Comparison of ENCODE assay signal across 23 mouse cellular contexts in the genomic region with DNA sequence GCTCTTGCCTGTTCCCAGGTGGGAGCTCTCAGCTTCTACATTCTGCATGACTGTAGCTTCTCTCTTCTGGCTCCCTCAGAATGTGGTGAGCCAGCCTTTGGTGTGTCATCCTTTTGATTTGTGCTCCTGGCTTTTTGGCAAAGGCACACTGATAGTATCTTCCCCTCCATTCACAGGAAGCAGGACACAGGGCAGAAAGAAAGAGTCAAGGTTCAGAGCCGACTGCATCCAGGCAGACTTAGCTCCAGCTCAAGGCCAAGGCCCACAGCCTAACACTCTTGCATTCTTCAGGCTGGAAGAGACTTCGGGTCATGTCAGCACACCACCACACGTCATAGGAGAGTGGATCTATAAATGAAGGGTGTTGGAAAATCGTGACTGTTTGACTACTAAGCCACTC.
A peak's percentile ranks its signal among the peaks of the same experiment; 100 is the strongest.
DNase-seq lines count a peak whose midpoint lies in the region; ATAC-seq and TF ChIP-seq lines count a peak whose summit lies in the region.
"Had no signal": no experiment of that assay in that cellular context is flagged by ENCODE, and none has a peak within 500 bp of the region (broad histone marks: within the 10 kb centered on the region; RNA-seq: fewer than 3 reads in every experiment).

No protein-coding gene starts in this region.

- TF ChIP-seq CTCF in kidney, adult 2 months (conservative IDR thresholded peaks at IDR 0.05; ENCODE audit: insufficient read depth, insufficient read length, low read depth, low read length) = no peak
- no peak for TF ChIP-seq CTCF in CH12.LX (conservative IDR thresholded peaks at IDR 0.05 in 1 of 2, IDR thresholded peaks at IDR 0.05 in 1 of 2; ENCODE audit: low read depth in 2 of 2, low read length in 2 of 2)

- H3K4me3 ChIP-seq in kidney, embryonic 15.5 days (replicated peaks) = no peak overlapping the region
- H3K4me3 ChIP-seq in kidney, adult 2 months (ENCODE audit: insufficient read depth, low read depth, low read length) = no peak overlapping the region
- H3K4me3 ChIP-seq in CH12.LX (replicated peaks in 1 of 3; ENCODE audit: low read depth in 2 of 3, low read length in 2 of 3, poor library complexity in 1 of 3) = no peak overlapping the region
- no peak overlapping the region for H3K4me3 ChIP-seq in hindbrain, embryonic 10.5 days
- H3K4me3 ChIP-seq: embryonic facial prominence, embryonic 15.5 days; erythroblast, embryonic 14.5 days; forebrain, embryonic 10.5 days; heart, embryonic 10.5 days; hindbrain, embryonic 13.5 days had no signal

- no peak for ATAC-seq in kidney, embryonic 15.5 days (replicated peaks; ENCODE audit: low FRiP score)
- ATAC-seq in frontal cortex, adult (ENCODE audit: low TSS enrichment) = no peak
- ATAC-seq: forebrain, embryonic 14.5 days; hindbrain, postnatal 0 days had no signal

- H3K27me3 ChIP-seq in kidney, embryonic 15.5 days = peaks cover 22% of the 10 kb centered on the region
- no peaks in the 10 kb centered on the region for H3K27me3 ChIP-seq in kidney, adult 2 months (replicated peaks; ENCODE audit: control insufficient read depth, insufficient read depth, low read length)
- H3K27me3 ChIP-seq in CH12.LX (replicated peaks) = peaks cover 93% of the 10 kb centered on the region
- H3K27me3 ChIP-seq in hindbrain, embryonic 10.5 days (ENCODE audit: insufficient read depth, poor library complexity, severe bottlenecking) = peaks cover 90% of the 10 kb centered on the region

- TF ChIP-seq POLR2A in kidney, adult 2 months (IDR thresholded peaks at IDR 0.05; ENCODE audit: low read depth, low read length) = no peak
- TF ChIP-seq POLR2A in CH12.LX (IDR thresholded peaks at IDR 0.05; ENCODE audit: low read depth, low read length) = no peak

- no peak overlapping the region for H3K9ac ChIP-seq in kidney, embryonic 15.5 days
- H3K9ac ChIP-seq in CH12.LX (ENCODE audit: insufficient read depth, low read depth) = no peak overlapping the region
- H3K9ac ChIP-seq: embryonic facial prominence, embryonic 15.5 days; hindbrain, embryonic 13.5 days had no signal

- H3K36me3 ChIP-seq in kidney, embryonic 15.5 days = no peaks in the 10 kb centered on the region
- H3K36me3 ChIP-seq in kidney, adult 2 months (ENCODE audit: control insufficient read depth, insufficient read depth, low read length) = no peaks in the 10 kb centered on the region
- no peaks in the 10 kb centered on the region for H3K36me3 ChIP-seq in CH12.LX (replicated peaks in 1 of 2; ENCODE audit: control insufficient read depth in 1 of 2, insufficient read depth in 1 of 2, low read length in 1 of 2)
- H3K36me3 ChIP-seq in hindbrain, embryonic 10.5 days = no peaks in the 10 kb centered on the region
- H3K36me3 ChIP-seq: embryonic facial prominence, embryonic 15.5 days; forebrain, embryonic 10.5 days; G1E; heart, embryonic 10.5 days; hindbrain, embryonic 13.5 days had no signal

- DNase-seq in kidney, adult 2 months = no peak
- DNase-seq in CH12.LX (ENCODE audit: extremely low read depth) = no peak
- peak; percentile 65 for DNase-seq in adrenal gland, adult 8-10 months
- DNase-seq in adrenal gland, postnatal 36 days = peak; percentile 58 to 62
- DNase-seq in hindbrain, embryonic 10.5 days (ENCODE audit: low spot score) = no peak
- DNase-seq: cerebellum, adult 11 months; cerebellum, adult 8-10 months; cerebellum, postnatal 14 days; embryo, embryonic 11 days; heart, adult 18-20 months; heart, postnatal 10 days; heart, postnatal 4 days; kidney, adult 18-20 months had no signal

- TF ChIP-seq RAD21 in CH12.LX (IDR thresholded peaks at IDR 0.05; ENCODE audit: low read depth, low read length) = no peak

- WGBS in kidney, embryonic 15.5 days = 46% methylated on average over 4 of the region's 4 CpGs
- 53% methylated on average over 4 of the region's 4 CpGs for WGBS in kidney, adult 2 months
- WGBS in hindbrain, embryonic 10.5 days = 72% methylated on average over 4 of the region's 4 CpGs

- H3K4me2 ChIP-seq in kidney, embryonic 15.5 days = no peak overlapping the region
- 0 out of 2 replicates have a peak overlapping the region, but pooled peaks have one; percentile 27 for H3K4me2 ChIP-seq in CH12.LX (ENCODE audit: insufficient read depth, low read depth, poor library complexity, severe bottlenecking)
- H3K4me2 ChIP-seq: embryonic facial prominence, embryonic 15.5 days; hindbrain, embryonic 13.5 days had no signal

- H3K79me2 ChIP-seq in CH12.LX (replicated peaks; ENCODE audit: control insufficient read depth, extremely low read depth, insufficient read depth, poor library complexity, severe bottlenecking) = no peaks in the 10 kb centered on the region

- no peaks in the 10 kb centered on the region for H3K9me3 ChIP-seq in kidney, embryonic 15.5 days (replicated peaks)
- H3K9me3 ChIP-seq in CH12.LX (replicated peaks; ENCODE audit: low read length) = no peaks in the 10 kb centered on the region
- H3K9me3 ChIP-seq in hindbrain, embryonic 10.5 days = no peaks in the 10 kb centered on the region
- H3K9me3 ChIP-seq: embryonic facial prominence, embryonic 15.5 days; forebrain, embryonic 10.5 days; G1E; heart, embryonic 10.5 days; hindbrain, embryonic 13.5 days had no signal

- H3K4me1 ChIP-seq in kidney, embryonic 15.5 days = peaks cover 36% of the 10 kb centered on the region
- H3K4me1 ChIP-seq in kidney, adult 2 months (ENCODE audit: control insufficient read depth, insufficient read depth, low read length) = no peaks in the 10 kb centered on the region
- H3K4me1 ChIP-seq in CH12.LX (ENCODE audit: control insufficient read depth in 1 of 2, insufficient read depth in 2 of 2) = peaks cover 8 to 13% of the 10 kb centered on the region in 2 experiments
- H3K4me1 ChIP-seq in hindbrain, embryonic 10.5 days (replicated peaks) = peaks cover 90% of the 10 kb centered on the region

- dilution Hi-C loops in CH12.LX (cut with MboI; ENCODE audit: extremely low pct_ligation_motif_present, extremely low pct_unique_long_range_greater_than_20kb, low sequenced_read_pairs) = no loop called here

- 0 out of 2 replicates have a peak overlapping the region, but pooled peaks have one; percentile 8 for H3K27ac ChIP-seq in kidney, embryonic 15.5 days
- no peak overlapping the region for H3K27ac ChIP-seq in kidney, adult 2 months (ENCODE audit: insufficient read depth, low read depth, low read length)
- H3K27ac ChIP-seq in CH12.LX (ENCODE audit: insufficient read depth, low read depth) = no peak overlapping the region
- H3K27ac ChIP-seq in hindbrain, embryonic 10.5 days = no peak overlapping the region
- H3K27ac ChIP-seq: embryonic facial prominence, embryonic 15.5 days; forebrain, embryonic 10.5 days; heart, embryonic 10.5 days; hindbrain, embryonic 13.5 days; hindbrain, postnatal 0 days had no signal

- TF ChIP-seq EP300 in CH12.LX (IDR thresholded peaks at IDR 0.05; ENCODE audit: low read length) = no peak

- in situ Hi-C loops in CH12.LX (cut with MboI; ENCODE audit: low pct_ligation_motif_present, low pct_unique_long_range_greater_than_20kb, low sequenced_read_pairs) = no loop called here

TF ChIP-seq in CH12.LX, 34 proteins besides CTCF, POLR2A, EP300 and RAD21:
- TF ChIP-seq ZMIZ1 (IDR thresholded peaks at IDR 0.05; ENCODE audit: low read depth, low read length) (no peak), IRF4 (IDR thresholded peaks at IDR 0.05; ENCODE audit: low read depth, low read length) (no peak), MAZ (IDR thresholded peaks at IDR 0.05; ENCODE audit: low read depth, low read length) (no peak), ZKSCAN1 (IDR thresholded peaks at IDR 0.05; ENCODE audit: borderline replicate concordance, low read depth, low read length) (no peak), TCF12 (IDR thresholded peaks at IDR 0.05; ENCODE audit: low read depth, low read length) (no peak), MEF2A (IDR thresholded peaks at IDR 0.05; ENCODE audit: borderline replicate concordance, low read depth, low read length) (no peak), MYC (IDR thresholded peaks at IDR 0.05; ENCODE audit: low read depth, low read length) (no peak), MXI1 (IDR thresholded peaks at IDR 0.05; ENCODE audit: low read depth, low read length) (no peak), TBP (conservative IDR thresholded peaks at IDR 0.05; ENCODE audit: low read depth, low read length) (no peak), ZC3H11A (IDR thresholded peaks at IDR 0.05; ENCODE audit: low read depth, low read length) (no peak), KAT2A (IDR thresholded peaks at IDR 0.05; ENCODE audit: insufficient replicate concordance, low read length) (no peak), NELFE (IDR thresholded peaks at IDR 0.05; ENCODE audit: low read depth, low read length) (no peak), JUN (IDR thresholded peaks at IDR 0.05; ENCODE audit: insufficient read depth, low read depth, low read length) (no peak), SMC3 (IDR thresholded peaks at IDR 0.05; ENCODE audit: low read depth, low read length) (no peak), USF2 (conservative IDR thresholded peaks at IDR 0.05; ENCODE audit: low read depth, low read length) (no peak)

Comparison
In these comparisons a context has a peak if more than half of its experiments do, and no peak if none do; other contexts are left out.
1. DNase-seq: peak in adrenal gland, adult 8-10 months (single experiment) and adrenal gland, postnatal 36 days (2 of 2); none in kidney, adult 2 months (single experiment), CH12.LX (single experiment) and hindbrain, embryonic 10.5 days (single experiment).